Mouse (Mus musculus) lung, postnatal 0 days (tissue): ENCODE data around the gene Sbno1.

Source experiments
- CTCF ChIP-seq: IDR thresholded peaks from 2 replicates; pipeline ENCODE4 v1.5.1; 2016; ENCODE audit warnings: antibody characterized with exemption, mild to moderate bottlenecking
- EP300 ChIP-seq: IDR thresholded peaks from 2 replicates; pipeline ENCODE4 v1.6.1; 2016; ENCODE audit warnings: antibody characterized with exemption, mild to moderate bottlenecking, control low read depth

GRCm38 (mm10) chr5:124387932-124388331, 37.9 kb downstream of the Sbno1 start:
- peak; percentile 74 for TF ChIP-seq CTCF
- no peak for TF ChIP-seq EP300
